Mouse (Mus musculus) kidney, postnatal 14 days (tissue): Measurements from ENCODE around the gene Sept9.

ENCODE experiments used
- DNase-seq: peaks from one replicate; pipeline ENCODE4 v3.0.0; 2022; ENCODE audit warnings: mixed read lengths

Sept9 gene

DNA sequence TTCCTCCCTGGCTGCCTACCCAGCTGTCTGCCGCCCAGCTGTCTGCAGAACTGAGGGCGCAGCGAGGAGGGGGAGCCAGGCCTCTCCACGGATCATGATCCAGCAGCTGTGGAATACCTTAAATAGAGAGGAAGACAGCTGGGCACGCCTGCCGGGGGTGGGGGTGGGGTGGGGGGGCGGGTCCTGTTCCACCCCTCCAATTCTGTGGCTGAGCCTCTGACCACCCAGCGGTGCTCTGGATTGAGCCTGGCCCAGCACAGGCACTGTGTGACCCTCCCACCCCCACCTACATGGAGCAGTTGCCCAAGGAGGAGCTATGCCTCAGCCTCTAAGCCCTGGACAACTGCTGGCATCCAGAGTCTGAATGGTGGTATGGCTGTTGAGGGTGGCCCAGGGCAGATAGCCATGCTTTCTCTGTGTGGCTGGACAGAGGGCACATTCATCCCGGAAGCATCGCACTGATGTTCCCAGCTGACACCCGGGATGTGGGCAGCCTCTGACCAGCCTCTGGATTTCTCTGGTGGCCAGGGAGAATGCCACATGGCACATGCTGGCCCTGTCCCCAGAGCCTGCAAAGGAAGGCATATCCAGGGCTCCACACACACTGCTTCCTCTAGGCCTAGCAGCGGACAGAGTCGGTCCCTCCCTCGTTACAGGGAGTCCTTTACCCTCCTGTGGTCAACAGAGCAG, 97.2 kb downstream of the Sept9 start:
- no peak for DNase-seq

DNA sequence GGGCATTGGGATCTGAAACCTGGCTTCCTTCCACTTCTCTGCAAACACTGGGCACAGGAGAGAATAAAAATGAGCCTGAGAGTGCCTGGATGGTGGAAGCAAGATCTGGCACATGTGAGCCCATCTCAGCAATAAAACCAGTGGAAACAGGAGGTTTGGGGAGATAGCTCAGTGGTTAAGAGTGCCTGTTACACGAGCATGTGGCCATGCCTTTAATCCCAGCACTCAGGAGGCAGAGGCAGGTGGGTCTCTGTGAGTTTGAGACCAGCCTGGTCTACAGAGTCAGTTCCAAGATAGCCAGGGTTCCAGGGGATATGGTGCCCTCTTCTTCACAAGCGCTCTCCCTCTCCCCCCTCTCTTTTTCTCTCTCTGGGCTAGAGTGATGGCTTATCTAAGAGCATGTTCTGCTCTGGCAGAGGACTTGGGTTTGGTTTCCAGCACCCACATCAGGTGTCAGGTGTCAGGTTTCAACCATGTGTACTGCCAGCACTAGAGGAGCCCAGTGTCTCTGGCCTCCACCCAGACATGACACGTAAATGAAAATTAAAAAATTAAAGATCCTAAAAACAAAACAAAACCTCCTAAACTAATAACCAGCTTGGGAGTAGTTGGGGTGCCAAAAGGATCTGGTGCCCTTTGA, 97.8 kb downstream of the Sept9 start:
- no peak for DNase-seq

DNA sequence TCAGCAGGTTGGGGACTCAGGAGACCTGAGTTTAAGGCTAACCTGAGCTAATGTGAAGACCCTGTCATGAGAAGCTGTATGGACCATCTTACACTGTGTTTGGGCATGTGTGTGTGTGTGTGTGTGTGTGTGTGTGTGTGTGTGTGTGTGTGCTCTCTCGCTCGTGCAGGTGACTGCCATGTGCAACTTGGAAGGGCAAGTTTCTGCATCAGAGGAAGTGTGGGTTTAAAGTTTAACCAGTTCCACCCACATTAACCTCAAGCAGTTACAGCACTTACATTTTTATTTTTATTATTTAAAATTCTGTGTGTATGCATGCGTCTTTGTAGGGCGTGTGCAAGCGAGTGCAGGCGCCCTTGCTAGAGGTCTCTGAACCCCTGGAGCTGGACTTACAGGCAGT, 100.3 kb downstream of the Sept9 start:
- no peak for DNase-seq

DNA sequence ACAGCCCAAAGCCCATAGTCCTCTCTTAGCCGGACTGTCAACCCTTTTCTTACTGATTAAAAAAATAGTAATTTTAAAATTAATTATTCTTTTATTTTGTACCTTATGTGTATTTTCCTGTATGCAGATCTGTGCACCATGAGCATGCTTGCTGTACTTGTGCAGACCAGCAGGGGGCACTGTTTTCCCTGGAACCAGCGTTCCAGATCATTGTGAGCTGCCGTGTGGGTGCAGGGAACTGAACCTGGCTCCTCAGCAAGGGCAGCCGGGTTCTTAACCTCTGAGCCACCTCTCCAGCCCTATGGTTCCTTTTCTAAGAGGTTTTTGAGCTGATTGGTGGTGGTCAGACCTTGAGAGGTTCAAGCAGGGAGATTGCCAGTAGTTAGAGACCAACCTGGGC, 101.3 kb downstream of the Sept9 start:
- DNase-seq = no peak

DNA sequence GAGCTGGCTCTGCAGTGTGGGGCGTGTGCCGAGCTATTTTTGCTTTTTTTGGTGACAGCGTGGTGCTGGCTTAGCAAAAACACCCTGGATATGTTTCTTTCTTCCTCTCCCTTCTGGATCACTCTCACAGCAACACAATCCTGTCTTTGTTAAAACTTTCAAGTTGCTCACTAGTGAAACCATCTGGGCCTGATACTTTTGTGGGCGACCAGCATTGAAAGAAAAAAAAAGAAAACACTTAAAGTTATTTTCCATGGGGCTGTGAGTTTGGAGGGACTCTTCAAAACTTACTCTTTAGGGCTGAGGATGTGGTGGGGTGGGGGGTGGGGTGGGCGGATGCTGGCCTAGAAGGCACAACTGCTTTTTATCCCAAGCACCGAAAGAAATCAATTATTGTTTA, 102.3 kb downstream of the Sept9 start:
- DNase-seq = no peak

DNA sequence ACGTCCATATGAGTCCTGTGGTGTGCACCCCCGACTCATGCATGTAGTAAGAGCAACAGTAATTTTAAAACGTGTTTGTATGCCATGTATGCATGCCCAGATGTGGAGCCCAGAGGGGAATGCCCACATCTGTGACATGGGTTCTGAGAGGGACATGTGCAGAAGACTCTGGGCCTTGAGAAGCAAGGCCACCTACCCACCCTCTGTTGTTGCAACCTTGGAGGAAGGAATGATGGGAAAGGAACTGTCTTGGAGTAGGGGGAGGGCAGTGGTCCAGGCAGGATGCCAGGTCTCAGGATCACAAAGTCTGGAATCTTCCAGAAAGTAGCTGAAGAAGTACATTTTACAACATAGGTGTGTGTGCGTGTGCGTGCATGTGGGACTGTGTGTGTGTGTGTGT, 102.9 kb downstream of the Sept9 start:
- no peak for DNase-seq

DNA sequence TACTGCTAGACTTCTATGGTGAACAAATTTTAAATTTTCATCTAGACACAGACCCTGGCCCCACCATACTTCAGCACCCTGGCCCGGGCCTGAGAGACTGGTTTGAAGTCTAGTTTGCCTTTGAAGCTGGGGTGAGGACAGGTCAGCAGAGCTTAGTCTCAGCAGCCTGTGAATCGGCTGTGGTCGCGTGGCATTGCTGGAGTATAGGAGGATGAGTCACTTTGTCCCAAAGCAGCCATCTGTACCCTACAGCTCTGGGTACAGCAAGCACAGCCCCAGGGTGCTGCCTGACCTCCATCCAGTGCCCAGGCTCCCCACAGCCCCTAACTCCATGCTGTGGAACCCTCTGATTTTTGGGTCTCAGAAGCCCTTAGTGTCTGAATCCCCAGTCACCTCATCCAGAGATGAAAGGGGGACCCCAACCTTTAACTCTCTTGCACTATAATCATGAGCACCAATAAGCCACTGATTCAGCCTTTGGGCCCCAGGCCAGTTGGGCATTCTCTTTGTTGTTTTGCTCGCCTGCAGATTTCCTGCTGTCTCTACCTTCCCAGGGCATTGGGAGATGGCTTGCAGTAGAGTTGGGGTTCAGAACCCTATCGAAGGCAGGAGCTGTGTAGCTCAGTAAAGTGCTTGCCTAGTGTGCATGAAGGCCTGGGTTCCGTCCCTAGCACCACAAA, 106.2 kb downstream of the Sept9 start:
- no peak for DNase-seq

DNA sequence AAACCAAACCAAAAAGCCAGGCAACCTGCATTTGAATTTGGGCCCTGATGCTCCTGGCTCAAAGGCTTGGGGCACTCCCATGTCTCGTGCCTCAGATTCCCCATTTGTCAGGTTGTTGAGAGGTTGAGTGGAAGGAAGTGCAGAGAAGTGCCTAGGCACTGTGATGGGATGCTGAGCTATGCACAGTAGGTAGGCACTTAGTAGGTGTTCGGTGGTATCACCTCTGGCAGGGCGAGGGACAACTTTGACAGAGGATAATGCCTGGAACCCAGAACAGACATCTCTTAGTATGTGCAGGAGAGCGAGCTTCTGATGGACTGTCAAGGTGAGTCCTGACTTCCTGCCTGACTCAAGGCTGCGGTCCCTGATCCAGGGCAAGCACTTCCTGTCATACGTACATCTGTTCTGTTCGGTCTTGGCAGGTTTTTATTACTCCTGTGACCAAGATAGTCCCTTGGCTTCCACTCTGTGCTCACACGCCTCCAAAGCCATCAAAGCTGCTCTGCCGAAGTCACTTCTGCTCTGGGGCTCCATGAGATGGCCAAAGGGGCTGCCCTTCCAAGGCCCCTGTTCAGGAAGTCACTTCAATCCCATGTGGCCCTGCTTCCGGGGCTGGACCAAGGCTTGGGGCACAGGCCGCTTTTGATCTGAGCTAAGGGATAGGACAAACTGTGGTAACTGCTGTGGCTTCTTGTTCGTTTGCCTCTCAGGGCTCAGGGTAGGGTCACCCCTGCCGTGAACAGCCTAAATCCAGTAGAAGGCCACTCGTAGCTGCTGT, 107.0 kb downstream of the Sept9 start:
- DNase-seq = peak; percentile 41

DNA sequence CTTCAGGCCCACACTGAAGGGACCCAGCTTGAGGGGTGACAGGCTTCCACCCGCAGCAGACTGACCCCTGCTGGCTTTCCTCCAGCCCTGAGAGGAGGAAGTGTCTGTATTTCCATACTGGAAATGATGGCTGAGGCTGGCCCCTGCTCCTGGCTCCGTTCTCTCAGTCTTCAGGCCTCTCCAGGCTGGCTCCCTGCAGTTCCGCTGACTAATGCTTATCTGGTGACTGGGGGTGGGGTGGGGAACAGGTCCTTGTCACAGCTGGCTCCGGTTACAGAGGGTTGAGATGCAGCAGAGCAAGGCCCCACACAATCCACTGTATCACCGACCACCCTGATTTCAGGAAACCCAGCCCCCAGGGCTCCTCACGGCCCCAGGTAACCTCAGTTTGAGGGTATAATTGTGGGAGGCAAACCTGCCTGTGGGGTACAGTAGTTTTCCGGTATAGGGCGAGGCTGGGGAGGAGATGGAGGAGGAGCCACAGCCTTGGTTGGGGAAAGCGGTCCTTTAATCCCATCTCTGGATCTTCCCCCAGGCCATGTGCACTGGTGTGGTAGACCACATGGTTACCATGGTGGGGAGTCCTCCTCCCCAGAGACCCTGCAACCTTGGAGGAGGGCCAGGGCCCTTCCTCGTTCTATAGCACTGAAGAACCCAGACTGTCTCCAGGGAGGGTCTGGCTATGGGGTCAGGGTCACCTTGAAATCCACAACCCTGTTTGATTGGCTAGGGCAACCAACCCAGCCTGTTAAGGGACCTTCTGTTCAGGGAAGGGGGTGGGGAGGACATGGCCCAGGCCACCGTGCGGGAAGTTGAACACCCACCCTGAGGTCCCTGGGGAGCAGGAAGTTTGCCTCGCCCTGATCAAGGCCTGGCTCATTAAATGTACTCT, 108.7 kb downstream of the Sept9 start:
- peak; percentile 83 for DNase-seq

DNA sequence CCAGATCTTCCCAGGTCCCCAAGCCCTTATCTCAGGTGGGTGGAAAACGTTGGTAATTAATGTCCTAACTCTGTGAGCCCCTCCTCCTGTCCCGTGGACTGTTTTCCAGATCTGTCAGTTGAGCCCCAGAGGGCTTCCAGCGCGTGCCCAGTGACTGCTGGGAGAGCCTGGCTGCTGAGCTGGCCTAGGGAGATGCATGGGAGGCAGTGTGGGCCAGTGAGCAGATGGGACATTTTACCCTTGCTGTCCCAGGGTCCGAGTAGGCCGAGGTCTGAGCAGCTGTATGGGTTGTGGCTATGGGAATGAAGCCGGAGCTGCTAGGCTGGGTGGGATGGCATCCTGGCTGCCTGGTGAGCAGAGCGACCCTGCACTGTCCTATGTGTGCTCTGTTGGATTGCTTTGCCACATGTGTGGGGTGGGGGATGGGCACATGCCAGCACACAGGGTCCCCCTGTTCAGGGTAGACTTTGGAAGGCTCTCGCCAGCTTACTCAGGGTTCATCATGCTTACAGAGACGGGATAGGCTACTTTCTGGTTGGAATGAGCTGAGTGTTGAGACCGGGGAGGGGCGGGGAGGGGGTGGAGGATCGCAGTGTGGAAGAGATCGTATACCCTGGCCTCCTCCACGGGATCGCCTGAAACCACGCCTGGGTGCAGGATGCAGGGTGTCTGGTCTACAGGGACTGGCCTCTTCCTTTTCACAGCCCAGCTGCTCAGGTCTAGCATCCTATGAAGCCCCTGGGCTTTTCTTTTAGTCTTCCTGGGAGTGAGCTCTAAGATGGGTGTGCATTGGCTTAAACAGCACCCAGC, 109.9 kb downstream of the Sept9 start:
- no peak for DNase-seq

DNA sequence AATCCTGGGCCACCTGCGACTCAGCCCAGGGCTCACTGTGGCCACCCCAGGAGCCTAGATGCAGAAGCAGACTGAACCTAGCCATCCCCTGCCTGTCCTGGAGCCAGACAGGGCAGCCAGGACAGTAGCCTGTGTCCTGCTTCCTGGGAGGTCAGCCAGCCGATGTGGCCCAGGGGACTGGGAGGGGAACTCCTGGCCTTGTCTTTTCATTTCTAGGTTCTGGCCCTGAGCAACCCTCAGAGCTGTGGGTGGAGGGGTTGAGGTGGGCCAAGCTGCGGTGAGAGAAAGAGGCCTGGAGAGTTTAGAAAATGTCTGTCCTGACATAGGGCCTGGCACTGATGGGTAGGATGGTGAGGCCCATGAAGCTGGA, 110.4 kb downstream of the Sept9 start:
- no peak for DNase-seq

DNA sequence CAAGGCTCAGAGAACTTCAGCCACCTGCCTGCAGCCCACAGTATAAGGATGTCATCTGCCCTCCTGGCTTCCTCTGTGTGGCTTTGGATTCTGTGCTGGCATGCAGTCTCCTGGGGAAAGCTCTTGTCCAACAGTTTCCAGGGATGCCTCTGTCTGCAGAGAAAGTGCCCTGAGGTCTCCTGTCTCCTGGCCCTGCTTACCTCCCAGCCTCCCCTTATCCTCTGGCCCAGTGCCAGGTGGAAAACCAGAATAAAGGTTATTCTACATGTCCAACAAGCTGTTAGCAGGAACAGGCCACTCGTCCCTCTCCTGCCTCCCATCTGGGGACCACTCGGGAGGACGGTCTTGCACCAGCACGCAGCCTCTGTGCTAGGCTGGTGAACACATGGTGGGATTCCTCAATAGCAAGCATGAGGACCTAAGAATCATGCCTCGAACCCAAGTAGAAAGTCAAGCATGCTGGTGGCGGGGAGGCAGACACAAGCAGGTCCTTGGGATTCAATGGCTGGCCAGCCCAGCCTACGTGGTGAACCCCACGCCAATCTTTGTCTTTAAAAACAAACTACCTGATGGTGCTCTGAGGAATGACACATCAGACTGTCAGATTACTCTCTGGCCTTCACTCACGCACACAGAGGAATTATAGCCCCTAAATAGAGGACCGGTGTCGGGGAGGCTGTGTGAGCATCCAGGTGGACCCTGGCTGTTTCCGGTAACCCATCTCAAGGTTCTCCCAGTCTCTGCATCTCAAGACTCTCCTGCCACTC, 111.1 kb downstream of the Sept9 start:
- no peak for DNase-seq

DNA sequence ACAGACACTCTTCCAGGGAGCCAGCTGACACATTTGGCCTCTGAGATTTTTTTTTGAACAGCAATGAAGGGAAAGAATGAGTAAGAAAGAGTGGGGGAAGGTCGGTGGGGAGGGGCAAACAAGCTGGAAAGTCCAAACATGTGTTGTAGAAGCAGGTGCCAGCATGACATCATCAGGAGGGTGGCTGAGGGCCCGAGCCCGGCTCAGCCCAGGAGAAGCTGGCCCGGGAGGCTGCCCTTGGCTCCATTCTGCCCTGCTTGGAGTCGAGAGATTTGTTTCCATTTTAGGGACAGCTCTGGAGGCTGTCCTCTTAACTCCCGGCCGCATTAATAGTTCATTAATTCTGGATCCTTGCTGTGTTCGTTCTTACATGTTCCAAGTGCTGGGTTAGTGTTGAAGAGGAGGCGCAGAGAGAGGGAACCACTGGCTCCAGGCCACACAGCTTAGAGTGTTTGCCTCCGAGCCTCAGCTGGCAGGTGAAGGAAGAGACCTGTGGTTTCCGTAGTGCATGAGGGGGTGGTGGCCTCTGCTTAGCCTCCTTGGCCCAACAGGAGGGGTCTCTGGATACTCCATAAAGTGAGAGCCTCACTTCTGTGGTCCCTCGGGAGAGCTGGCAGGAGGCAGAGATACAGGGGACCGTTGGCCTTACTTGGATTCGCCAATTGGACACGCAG, 111.8 kb downstream of the Sept9 start:
- peak; percentile 55 for DNase-seq

DNA sequence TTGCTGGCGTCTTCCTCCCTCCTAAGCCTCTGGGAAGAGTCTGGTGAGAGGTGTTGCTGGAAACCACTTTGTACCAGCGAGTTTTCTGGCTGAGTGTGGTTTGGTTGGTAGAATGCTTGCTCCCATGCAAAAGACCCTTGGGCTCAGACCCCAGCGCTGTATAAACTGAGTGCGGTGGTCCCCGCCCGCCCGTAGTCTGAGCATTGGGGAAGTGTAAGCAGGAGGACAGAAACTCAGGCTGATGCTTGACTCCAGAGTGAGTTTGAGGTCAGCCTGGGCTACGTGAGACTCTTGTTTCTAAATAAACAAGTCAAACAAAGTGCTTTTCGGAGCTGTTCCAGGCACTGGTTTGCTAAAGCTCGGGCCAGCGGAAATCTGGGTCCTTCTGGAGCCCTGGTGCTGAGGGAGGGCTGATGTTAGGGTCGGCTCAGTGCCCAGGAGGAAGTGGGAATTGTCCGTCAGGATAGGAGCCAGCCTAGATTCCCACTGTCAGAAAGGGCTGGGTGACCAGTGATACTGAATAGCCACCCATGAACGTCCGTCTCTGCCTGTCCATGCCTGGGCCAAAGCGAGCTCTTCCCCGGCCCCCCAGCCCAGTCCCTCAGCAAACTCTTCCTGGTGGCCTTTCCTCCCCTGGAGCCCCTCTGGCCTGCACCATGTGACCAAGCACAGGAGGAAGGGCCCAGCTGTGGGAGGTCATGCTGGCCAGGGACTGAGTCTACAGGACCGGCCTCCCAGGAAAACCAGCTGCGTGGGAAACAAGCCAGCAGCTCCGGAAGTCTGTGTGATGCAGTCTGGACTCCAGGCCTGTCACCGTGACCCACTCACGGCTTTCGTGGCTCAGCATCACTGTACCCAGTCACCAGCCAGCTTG, 112.8 kb downstream of the Sept9 start:
- DNase-seq = peak; percentile 88

DNA sequence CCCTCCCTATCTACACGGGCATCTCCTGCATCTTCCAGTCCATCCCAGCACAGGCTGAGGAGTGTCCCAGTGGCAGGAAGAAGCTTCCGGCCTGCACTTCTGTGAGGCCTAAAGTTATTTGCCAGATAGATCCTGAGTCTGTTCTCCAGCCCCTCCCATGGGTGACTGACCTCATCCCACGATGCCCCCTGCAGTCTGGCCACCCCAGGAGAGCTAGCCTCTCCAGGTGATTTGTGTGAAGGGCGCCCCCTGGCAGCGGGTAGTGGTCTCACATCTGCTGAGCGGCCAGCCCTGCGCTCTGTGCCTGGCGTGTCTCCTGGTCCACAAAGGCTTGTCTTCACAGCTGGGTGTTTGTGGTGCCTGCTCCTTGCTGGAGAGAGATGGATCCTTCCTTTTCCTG, 113.5 kb downstream of the Sept9 start:
- DNase-seq = peak; percentile 66

DNA sequence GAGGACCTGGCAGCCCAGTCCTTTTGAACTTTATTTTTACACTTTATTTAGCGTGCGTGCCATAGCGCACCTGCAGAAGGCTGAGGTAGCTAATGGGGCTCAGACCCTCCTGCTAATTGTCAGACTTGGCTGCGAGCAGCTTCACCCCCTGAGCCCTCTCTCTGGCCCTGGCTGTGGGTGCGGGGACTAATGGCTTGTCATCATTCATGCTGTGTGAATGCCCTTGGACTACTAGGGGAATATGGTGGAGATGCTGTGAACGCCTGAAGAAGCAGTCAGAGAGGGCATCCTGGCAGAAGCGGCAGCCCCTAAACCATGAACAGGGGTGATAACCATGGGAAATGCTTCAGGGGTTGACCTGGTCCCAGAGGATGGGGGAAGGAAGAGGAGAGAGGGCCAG, 114.0 kb downstream of the Sept9 start:
- DNase-seq = no peak

DNA sequence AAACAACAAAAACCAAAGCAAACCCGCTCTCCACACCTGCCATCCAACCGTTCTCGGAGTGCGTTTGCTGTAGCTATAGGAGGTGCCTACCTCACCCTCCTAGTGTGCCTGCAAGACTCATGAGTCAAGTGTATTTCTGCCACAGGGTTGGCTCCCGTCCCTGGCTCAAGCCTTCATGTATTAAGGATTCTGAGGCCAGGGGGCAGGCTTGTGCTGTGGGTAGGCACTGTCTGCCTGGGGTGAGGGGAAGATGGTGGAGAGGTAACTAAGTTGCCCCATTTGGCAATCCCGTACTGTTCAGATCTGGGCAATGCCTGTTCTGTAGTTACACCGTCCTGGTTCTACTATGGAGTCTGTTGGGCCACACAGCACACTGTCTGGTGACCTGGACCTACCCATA, 114.6 kb downstream of the Sept9 start:
- DNase-seq = no peak

DNA sequence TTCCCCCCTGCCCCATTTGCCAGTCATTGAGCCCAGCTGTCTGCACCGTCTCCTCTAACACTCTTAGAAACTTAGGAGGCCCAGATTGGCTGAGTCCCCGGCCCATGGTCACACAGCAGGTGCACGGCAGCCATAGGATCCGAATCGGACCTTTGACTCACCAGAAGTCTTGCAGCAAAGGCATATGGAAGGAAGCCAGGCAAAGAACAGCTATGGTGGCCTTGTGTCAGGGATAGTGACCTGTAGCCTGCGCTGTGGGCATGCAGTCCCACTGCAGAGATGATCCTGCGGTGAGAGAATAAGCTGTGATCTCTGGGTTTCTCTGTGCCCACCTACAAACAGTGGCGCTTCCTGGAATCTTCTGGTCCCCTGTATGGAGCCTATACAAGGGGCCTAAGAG, 115.1 kb downstream of the Sept9 start:
- no peak for DNase-seq

DNA sequence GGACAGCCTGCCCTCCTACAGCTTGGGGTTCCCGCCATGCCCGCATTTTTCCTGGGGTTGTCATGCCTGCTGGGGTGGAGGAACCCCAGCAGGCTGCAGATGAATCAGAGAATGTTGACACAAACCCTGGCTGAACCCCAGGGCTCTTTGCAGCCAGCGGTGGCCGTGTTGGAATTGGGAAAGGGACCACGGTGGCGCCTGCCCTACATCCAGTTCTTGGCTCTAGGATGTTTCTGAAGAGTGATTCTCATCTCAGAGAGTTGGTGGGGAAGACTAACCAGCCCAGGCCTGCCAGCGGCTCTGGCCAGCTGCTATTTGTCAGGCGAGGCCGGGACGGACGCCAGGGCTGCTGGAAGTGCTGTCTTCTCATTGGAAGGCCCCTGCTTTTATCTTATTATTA, 115.8 kb downstream of the Sept9 start:
- peak; percentile 79 for DNase-seq
